Mouse (Mus musculus) CH12.LX (cell line): ENCODE results near the gene Gm10220. TPM values are rescaled to one million over a fixed set of nuclear protein-coding genes. Genes with fewer than 3 reads are reported as not detected.
"Not testable (repeated sequence)": the region's sequence is repeated elsewhere in the genome, so short reads cannot be mapped to it uniquely, and the experiment has no call there.

Source experiments
- DNase-seq: peaks from one replicate; pipeline ENCODE4 v3.0.0-alpha.2; 2013; ENCODE audit errors: extremely low read depth
- H3K27ac ChIP-seq: 2 replicates; pipeline ENCODE4 v1.5.1; 2012; ENCODE audit warnings: low read depth, mild to moderate bottlenecking, control low read depth, moderate library complexity; ENCODE audit not compliant: insufficient read depth
- H3K27me3 ChIP-seq: replicated peaks from 2 replicates; pipeline ENCODE3; 2012; ENCODE audit warnings: inconsistent platforms
- H3K36me3 ChIP-seq, 2 experiments: replicated peaks in 1 of 2; 2 replicates each; pipeline versions ENCODE3 to v1.6.1; 2012; ENCODE audit warnings: inconsistent platforms in 1 of 2, low read length in 1 of 2, mild to moderate bottlenecking in 1 of 2, mixed read lengths in 1 of 2, moderate library complexity in 1 of 2; ENCODE audit not compliant: control insufficient read depth in 1 of 2, insufficient read depth in 1 of 2
- H3K4me1 ChIP-seq, 2 experiments: 2 replicates each; pipeline ENCODE4 v1.6.1; 2012; ENCODE audit warnings: inconsistent platforms in 1 of 2, moderate library complexity in 1 of 2; ENCODE audit not compliant: insufficient read depth in 2 of 2, control insufficient read depth in 1 of 2
- H3K4me2 ChIP-seq: 2 replicates; pipeline ENCODE4 v1.6.1; 2012; ENCODE audit warnings: low read depth, mild to moderate bottlenecking, control low read depth; ENCODE audit not compliant: poor library complexity, insufficient read depth, severe bottlenecking
- H3K4me3 ChIP-seq, 3 experiments: fragments of 150-350 bp in 1 of 3; sonication (generic) in 1 of 3; replicated peaks in 1 of 3; 2 replicates each; pipeline versions ENCODE3 to v1.5.1; 2011 to 2012; ENCODE audit warnings: low read depth in 2 of 3, low read length in 2 of 3, mild to moderate bottlenecking in 2 of 3, moderate library complexity in 2 of 3, control low read depth in 1 of 3, improper control_type of control experiment in 1 of 3, inconsistent platforms in 1 of 3, mixed read lengths in 1 of 3; ENCODE audit not compliant: poor library complexity in 1 of 3
- H3K79me2 ChIP-seq: replicated peaks from 2 replicates; pipeline ENCODE4 v1.6.1; 2012; ENCODE audit warnings: mild to moderate bottlenecking, moderate library complexity; ENCODE audit not compliant: control insufficient read depth, poor library complexity, insufficient read depth, severe bottlenecking; ENCODE audit errors: extremely low read depth
- H3K9ac ChIP-seq: 2 replicates; pipeline ENCODE4 v1.6.1; 2012; ENCODE audit warnings: low read depth, mild to moderate bottlenecking, control low read depth, moderate library complexity; ENCODE audit not compliant: insufficient read depth
- H3K9me3 ChIP-seq: replicated peaks from 2 replicates; pipeline ENCODE3; 2012; ENCODE audit warnings: low read length, inconsistent platforms, mixed read lengths
- BHLHE40 ChIP-seq: IDR thresholded peaks from 2 replicates; pipeline ENCODE4 v1.6.1; 2011; ENCODE audit warnings: mild to moderate bottlenecking, low read depth, low read length, improper control_type of control experiment
- CHD2 ChIP-seq: IDR thresholded peaks from 2 replicates; pipeline ENCODE4 v1.6.1; 2011; ENCODE audit warnings: low read length, improper control_type of control experiment
- CTCF ChIP-seq, 2 experiments: IDR thresholded peaks in 1 of 2; conservative IDR thresholded peaks in 1 of 2; 2 replicates each; pipeline ENCODE4 v1.5.1; 2011 to 2012; ENCODE audit warnings: low read depth in 2 of 2, low read length in 2 of 2, improper control_type of control experiment in 1 of 2, inconsistent platforms in 1 of 2, mild to moderate bottlenecking in 1 of 2, moderate library complexity in 1 of 2
- ELF1 ChIP-seq: IDR thresholded peaks from 2 replicates; pipeline ENCODE4 v1.6.1; 2014; ENCODE audit warnings: low read depth, mild to moderate bottlenecking, inconsistent platforms, low read length, improper control_type of control experiment
- EP300 ChIP-seq: IDR thresholded peaks from 2 replicates; pipeline ENCODE4 v1.6.1; 2011; ENCODE audit warnings: low read length, improper control_type of control experiment
- ETS1 ChIP-seq: conservative IDR thresholded peaks from 2 replicates; pipeline ENCODE4 v1.6.1; 2012; ENCODE audit warnings: low read depth, mild to moderate bottlenecking, inconsistent platforms, low read length, improper control_type of control experiment, moderate library complexity
- GABPA ChIP-seq: IDR thresholded peaks from 2 replicates; pipeline ENCODE4 v1.6.1; 2012; ENCODE audit warnings: low read depth, low read length, improper control_type of control experiment, inconsistent platforms; ENCODE audit not compliant: insufficient replicate concordance
- HCFC1 ChIP-seq: IDR thresholded peaks from 2 replicates; pipeline ENCODE4 v1.6.1; 2012; ENCODE audit warnings: low read depth, mild to moderate bottlenecking, inconsistent platforms, low read length, improper control_type of control experiment
- JUND ChIP-seq: conservative IDR thresholded peaks from 2 replicates; pipeline ENCODE4 v1.6.1; 2011; ENCODE audit warnings: low read depth, low read length, improper control_type of control experiment
- MAFK ChIP-seq: IDR thresholded peaks from 2 replicates; pipeline ENCODE4 v1.6.1; 2011; ENCODE audit warnings: low read length, improper control_type of control experiment; ENCODE audit not compliant: insufficient replicate concordance
- MEF2A ChIP-seq: IDR thresholded peaks from 2 replicates; pipeline ENCODE4 v1.6.1; 2014; ENCODE audit warnings: low read depth, mild to moderate bottlenecking, inconsistent platforms, low read length, improper control_type of control experiment, borderline replicate concordance
- MYC ChIP-seq: IDR thresholded peaks from 2 replicates; pipeline ENCODE4 v1.6.1; 2011; ENCODE audit warnings: low read depth, mild to moderate bottlenecking, improper control_type of control experiment, low read length
- RCOR1 ChIP-seq: conservative IDR thresholded peaks from 2 replicates; pipeline ENCODE4 v1.6.1; 2012; ENCODE audit warnings: low read depth, mild to moderate bottlenecking, inconsistent platforms, low read length, improper control_type of control experiment
- SIN3A ChIP-seq: IDR thresholded peaks from 2 replicates; pipeline ENCODE4 v1.6.1; 2012; ENCODE audit warnings: low read length, improper control_type of control experiment, inconsistent platforms
- TBP ChIP-seq: conservative IDR thresholded peaks from 2 replicates; pipeline ENCODE4 v1.6.1; 2011; ENCODE audit warnings: low read depth, low read length, improper control_type of control experiment
- TCF12 ChIP-seq: IDR thresholded peaks from 2 replicates; pipeline ENCODE4 v1.6.1; 2014; ENCODE audit warnings: low read depth, mild to moderate bottlenecking, inconsistent platforms, low read length, improper control_type of control experiment
- UBTF ChIP-seq: IDR thresholded peaks from 2 replicates; pipeline ENCODE4 v1.6.1; 2012; ENCODE audit warnings: low read depth, mild to moderate bottlenecking, inconsistent platforms, low read length, improper control_type of control experiment, moderate library complexity
- USF1 ChIP-seq: IDR thresholded peaks from 2 replicates; pipeline ENCODE4 v1.6.1; 2014; ENCODE audit warnings: low read depth, mild to moderate bottlenecking, inconsistent platforms, low read length, improper control_type of control experiment
- ZKSCAN1 ChIP-seq: IDR thresholded peaks from 2 replicates; pipeline ENCODE4 v1.6.1; 2012; ENCODE audit warnings: low read depth, inconsistent platforms, low read length, improper control_type of control experiment, borderline replicate concordance
- ZNF384 ChIP-seq: IDR thresholded peaks from 2 replicates; pipeline ENCODE4 v1.6.1; 2012; ENCODE audit warnings: low read depth, low read length, improper control_type of control experiment, inconsistent platforms
- dilution Hi-C: fragments of 300-500 bp; cut with MboI; formaldehyde crosslinking; loops from 2 replicates; pipeline ENCODE4 v1.14.3; 2020; ENCODE audit warnings: low sequenced_read_pairs; ENCODE audit not compliant: extremely low pct_unique_long_range_greater_than_20kb, extremely low pct_ligation_motif_present
- in situ Hi-C: fragments of 300-500 bp; cut with MboI; formaldehyde crosslinking; loops from 3 replicates; pipeline ENCODE4 v1.14.3; 2019; ENCODE audit warnings: low sequenced_read_pairs, low pct_ligation_motif_present, low pct_unique_long_range_greater_than_20kb, mixed read lengths
- polyA plus RNA-seq: library from polyadenylated mRNA; unstranded; fragments of >175 nt; gene quantifications from 2 replicates; pipeline ENCODE4 v1.2.1, GENCODE M21; 2012; ENCODE audit warnings: low read depth; ENCODE audit not compliant: insufficient read length
- total RNA-seq, 2 experiments: library from RNA; depleted of rRNA; stranded (reverse); fragments of 300-350 nt in 1 of 2; fragments of >200 nt in 1 of 2; gene quantifications; 2 replicates each; pipeline ENCODE4 v1.2.3; 2012 to 2014

The Gm10220 gene
- total RNA-seq (2012; rRNA removed) (not detected in 2 replicates), total RNA-seq (2014; rRNA removed) (not detected in 2 replicates), polyA plus RNA-seq (not detected in 2 replicates)

GRCm38 (mm10) chr5:26121321-26121720 lies at the start of gene Gm10220:
Gene Gm10220 (minus strand): TSS chr5:26121421.
- H3K27me3 ChIP-seq, H3K79me2 ChIP-seq, H3K9ac ChIP-seq, H3K4me3 ChIP-seq, DNase-seq, H3K9me3 ChIP-seq, H3K4me1 ChIP-seq, H3K36me3 ChIP-seq, H3K4me2 ChIP-seq, H3K27ac ChIP-seq, in situ Hi-C loops, dilution Hi-C loops: not testable (repeated sequence)

- DNase-seq, result no peak
- H3K27ac ChIP-seq, result no peak overlapping the region
- in situ Hi-C loops (no loop called here), dilution Hi-C loops (no loop called here)
- H3K36me3 ChIP-seq, result no peaks in the 10 kb centered on the region
- H3K4me3 ChIP-seq, result no peak overlapping the region
- H3K4me1 ChIP-seq, result no peaks in the 10 kb centered on the region
- no peaks in the 10 kb centered on the region for H3K27me3 ChIP-seq
- H3K9me3 ChIP-seq, result peaks cover 67% of the 10 kb centered on the region
- H3K9ac ChIP-seq, result no peak overlapping the region
- no peaks in the 10 kb centered on the region for H3K79me2 ChIP-seq
- no peak for TF ChIP-seq TCF12
- TF ChIP-seq RCOR1, result no peak
- no peak for TF ChIP-seq JUND
- no peak for TF ChIP-seq ZKSCAN1
- TF ChIP-seq MYC, result no peak
- TF ChIP-seq UBTF, result no peak
- no peak for TF ChIP-seq ETS1
- TF ChIP-seq ZNF384, result no peak
- TF ChIP-seq CHD2, result no peak
- no peak for TF ChIP-seq GABPA
- TF ChIP-seq EP300, result no peak
- no peak for TF ChIP-seq USF1
- no peak for TF ChIP-seq BHLHE40
- no peak overlapping the region for H3K4me2 ChIP-seq
Observed at GRCm38 (mm10) chr5:26169855-26170254, 48.6 kb upstream of the Gm10220 start.

- TF ChIP-seq MAFK (no peak), JUND (no peak), SIN3A (no peak), EP300 (no peak), ELF1 (no peak), USF1 (no peak), GABPA (no peak), CTCF (conservative IDR thresholded peaks at IDR 0.05 in 1 of 2, IDR thresholded peaks at IDR 0.05 in 1 of 2; ENCODE audit: low read depth in 2 of 2, low read length in 2 of 2) (no peak), TBP (no peak), HCFC1 (no peak), MEF2A (no peak), UBTF (no peak)
- DNase-seq, result no peak
- Histone ChIP-seq H3K79me2 (no peaks in the 10 kb centered on the region), H3K4me2 (no peak overlapping the region), H3K9me3 (peaks cover 74% of the 10 kb centered on the region), H3K4me3 (no peak overlapping the region), H3K9ac (no peak overlapping the region), H3K27ac (no peak overlapping the region), H3K4me1 (no peaks in the 10 kb centered on the region), H3K36me3 (no peaks in the 10 kb centered on the region), H3K27me3 (no peaks in the 10 kb centered on the region)
- dilution Hi-C loops (no loop called here), in situ Hi-C loops (no loop called here)
Observed at GRCm38 (mm10) chr5:26165791-26166165, 44.6 kb upstream of the Gm10220 start.
